Mouse (Mus musculus): ENCODE results near the gene Abhd2.
A peak's percentile ranks its signal among the peaks of the same experiment; 100 is the strongest.

Abhd2 gene

GRCm38 (mm10) chr7:79272789-79273718 is at the start of gene Abhd2:
Gene Abhd2, plus strand, starts transcription at chr7:79273199.
- DNase-seq (ENCODE audit: low spot score): peak; percentile 100

DNA sequence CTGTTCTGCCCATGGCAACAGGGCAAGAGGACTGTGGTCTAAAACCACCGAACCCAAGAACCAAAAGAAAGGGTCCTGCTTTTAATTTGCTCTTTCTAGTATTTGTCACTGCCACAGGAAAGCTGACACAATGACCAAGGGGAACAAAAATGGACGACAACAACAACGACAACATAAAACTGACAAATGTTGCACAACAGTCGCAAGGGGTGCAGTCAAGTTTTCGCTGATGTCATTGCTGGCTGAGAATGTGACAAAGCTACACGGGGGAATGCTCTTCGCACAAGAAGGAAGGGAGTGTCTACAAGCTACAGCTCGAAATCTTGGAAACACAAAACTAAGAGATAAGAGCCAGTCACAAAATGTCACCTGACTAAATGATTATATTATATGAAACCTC is 47.5 kb upstream of the Abhd2 start:
- no peak for DNase-seq (ENCODE audit: low spot score)

GRCm38 (mm10) chr7:79226172-79226571 is 46.8 kb upstream of the Abhd2 start:
- DNase-seq (ENCODE audit: low spot score): no peak

- DNase-seq (ENCODE audit: low spot score): no peak
Observed at GRCm38 (mm10) chr7:79226834-79227486, 46.0 kb upstream of the Abhd2 start.

DNA sequence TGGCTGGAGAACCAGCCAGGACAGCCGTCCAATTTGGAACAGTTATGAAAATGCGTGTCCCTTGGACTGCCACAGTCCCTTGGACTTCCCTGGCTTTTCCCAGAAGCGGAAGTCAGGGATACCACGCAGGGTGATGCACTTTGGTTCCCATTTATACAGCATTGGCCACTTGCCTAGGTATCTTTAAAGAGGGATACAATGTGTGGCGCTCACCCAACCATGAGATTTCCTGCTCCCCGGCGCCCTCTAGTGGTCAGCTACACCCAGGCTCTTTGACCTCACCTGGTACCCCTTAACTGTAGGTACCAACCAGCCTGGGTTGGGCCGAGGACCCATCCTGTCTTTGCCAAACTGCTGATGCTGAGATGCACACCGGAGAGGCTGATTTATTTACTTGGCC is 44.5 kb upstream of the Abhd2 start:
- peak; percentile 94 for DNase-seq (ENCODE audit: low spot score)

- no peak for DNase-seq (ENCODE audit: low spot score)
Observed at GRCm38 (mm10) chr7:79231577-79231976, 41.4 kb upstream of the Abhd2 start.

- DNase-seq (ENCODE audit: low spot score): no peak
Observed at GRCm38 (mm10) chr7:79232048-79232447, 41.0 kb upstream of the Abhd2 start.

DNA sequence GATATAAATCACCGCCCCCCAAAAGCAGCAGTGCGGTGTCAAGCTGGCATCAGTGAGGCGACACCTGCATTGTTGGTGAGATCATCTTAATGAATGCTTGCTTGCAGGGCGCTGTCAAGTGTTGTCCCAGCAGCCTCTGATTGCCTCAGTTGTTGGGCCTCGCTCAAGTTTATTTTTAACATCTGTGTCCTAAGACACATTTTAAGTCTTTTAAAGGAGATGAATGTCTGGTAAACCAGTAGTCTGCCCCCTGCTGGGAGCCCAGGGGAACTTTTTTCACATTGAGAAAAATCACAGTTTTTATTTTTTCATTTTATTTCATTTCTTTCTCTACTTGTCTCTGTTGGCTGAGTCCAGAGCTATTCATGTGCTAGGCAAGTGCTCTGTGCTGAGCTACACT is 34.3 kb upstream of the Abhd2 start:
- DNase-seq (ENCODE audit: low spot score): peak; percentile 59

DNA sequence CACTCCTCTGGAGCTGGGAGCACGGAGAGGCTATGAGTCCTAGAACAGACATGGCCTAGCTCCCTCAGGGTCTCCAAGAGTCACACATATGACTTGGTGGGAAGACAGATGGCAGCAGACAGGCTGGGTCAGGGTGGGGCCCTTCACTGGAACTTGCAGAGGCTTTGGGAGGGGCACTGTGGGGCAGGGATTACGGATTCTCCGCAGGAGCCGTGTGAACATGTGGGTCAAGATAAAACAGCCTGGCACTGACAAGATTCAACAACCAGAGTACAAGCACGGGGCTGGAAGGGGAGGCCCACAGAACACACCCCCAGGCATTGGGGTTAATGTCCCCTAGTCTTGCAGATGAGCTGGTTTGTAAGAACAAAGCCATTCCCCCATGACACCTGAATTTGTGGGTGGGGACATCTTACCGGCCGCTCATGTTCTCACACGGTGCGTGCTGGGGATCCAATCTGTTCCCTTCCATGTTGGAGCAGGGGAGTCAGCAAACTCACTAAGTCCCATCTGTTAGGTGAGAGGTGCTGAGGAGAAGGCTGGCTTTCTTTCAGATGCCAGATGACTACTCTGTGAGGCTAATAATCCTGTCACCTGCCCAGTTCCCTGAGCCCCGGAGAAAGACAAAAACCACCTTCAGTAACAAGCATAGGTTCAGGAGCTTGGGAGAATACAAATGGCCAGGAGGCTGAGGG is 30.9 kb upstream of the Abhd2 start:
- no peak for DNase-seq (ENCODE audit: low spot score)

- DNase-seq (ENCODE audit: low spot score): no peak
Observed at GRCm38 (mm10) chr7:79243236-79243635, 29.8 kb upstream of the Abhd2 start.

GRCm38 (mm10) chr7:79246039-79246670 is 26.8 kb upstream of the Abhd2 start:
- peak; percentile 90 for DNase-seq (ENCODE audit: low spot score)

DNA sequence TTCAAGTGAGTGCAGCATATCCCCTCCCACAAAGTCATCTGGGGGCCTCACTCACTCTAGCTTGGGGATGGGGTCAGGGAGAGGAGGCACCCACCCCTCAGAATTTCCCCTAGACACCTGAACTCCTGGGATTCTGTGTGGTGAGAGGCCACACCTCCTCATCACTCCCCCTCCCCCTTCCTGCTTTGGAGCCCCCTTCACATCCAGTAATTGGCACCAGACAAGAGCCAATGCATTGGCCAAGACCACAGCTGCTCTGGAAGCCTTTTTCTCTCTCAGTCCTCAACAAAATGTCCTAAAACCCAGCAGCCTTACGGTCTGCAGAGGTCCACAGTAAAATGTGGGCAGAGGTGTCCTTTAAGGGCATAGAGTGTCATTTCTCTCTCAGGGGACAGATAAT is 25.6 kb upstream of the Abhd2 start:
- no peak for DNase-seq (ENCODE audit: low spot score)

DNA sequence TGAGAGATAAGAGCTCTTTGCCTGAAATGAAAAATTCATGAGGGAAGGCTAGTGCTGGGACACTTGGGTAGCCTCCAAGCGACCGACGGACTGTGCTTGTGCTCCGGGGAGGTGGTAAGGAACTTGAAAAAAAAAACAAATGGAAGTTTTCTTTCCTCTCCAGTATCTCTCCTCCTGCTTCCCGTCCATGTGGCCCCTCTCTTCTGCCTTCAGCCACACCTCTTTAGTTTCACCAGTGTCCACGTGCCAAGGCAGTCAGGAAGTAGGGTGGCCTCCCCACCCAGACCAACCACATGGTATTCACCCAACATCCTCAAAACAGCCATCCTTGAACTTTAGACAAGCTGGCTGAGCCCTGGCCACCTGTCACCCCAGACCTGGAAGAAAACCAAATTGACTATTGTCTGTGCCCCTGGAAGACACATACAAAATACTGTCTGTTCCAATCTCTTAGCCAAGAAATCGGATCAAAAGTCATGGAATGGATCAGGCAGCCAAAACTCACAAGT is 25.1 kb upstream of the Abhd2 start:
- DNase-seq (ENCODE audit: low spot score): no peak

GRCm38 (mm10) chr7:79249581-79249980 is 23.4 kb upstream of the Abhd2 start:
- no peak for DNase-seq (ENCODE audit: low spot score)

DNA sequence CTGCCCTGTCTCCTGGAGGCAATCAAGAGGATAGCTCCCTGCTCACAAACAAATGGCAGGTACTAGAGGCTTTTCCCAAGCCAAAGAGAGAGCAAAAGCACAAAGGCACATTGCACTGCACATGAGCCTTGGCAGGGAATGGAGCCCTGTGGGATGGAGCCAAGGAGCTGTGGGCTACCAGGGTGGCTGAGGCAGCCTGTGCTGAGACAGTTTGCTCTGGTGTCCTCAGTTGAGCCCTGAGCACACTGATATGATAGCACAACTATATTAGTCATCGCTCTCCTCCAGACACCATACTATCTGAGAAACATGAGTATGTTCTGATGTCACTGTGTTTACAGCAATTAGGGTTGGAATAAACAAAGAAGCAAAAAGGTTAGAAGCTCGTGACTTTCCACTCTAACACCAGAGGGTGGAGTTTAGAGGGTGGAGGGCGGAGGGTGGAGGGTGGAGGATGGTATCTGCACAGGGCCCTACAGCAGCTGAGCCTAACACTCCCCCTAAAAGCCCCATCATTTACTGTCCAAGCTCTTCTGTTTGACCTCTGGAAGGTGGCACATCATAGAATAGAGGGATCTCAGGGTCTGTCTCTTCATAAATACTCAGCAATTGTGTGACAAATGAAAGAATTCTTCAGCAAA is 18.6 kb upstream of the Abhd2 start:
- no peak for DNase-seq (ENCODE audit: low spot score)

- DNase-seq (ENCODE audit: low spot score): no peak
Observed at GRCm38 (mm10) chr7:79255350-79255749, 17.6 kb upstream of the Abhd2 start.

GRCm38 (mm10) chr7:79255752-79256151 is 17.2 kb upstream of the Abhd2 start:
- no peak for DNase-seq (ENCODE audit: low spot score)

GRCm38 (mm10) chr7:79256716-79257115 is 16.3 kb upstream of the Abhd2 start:
- DNase-seq (ENCODE audit: low spot score): no peak

DNA sequence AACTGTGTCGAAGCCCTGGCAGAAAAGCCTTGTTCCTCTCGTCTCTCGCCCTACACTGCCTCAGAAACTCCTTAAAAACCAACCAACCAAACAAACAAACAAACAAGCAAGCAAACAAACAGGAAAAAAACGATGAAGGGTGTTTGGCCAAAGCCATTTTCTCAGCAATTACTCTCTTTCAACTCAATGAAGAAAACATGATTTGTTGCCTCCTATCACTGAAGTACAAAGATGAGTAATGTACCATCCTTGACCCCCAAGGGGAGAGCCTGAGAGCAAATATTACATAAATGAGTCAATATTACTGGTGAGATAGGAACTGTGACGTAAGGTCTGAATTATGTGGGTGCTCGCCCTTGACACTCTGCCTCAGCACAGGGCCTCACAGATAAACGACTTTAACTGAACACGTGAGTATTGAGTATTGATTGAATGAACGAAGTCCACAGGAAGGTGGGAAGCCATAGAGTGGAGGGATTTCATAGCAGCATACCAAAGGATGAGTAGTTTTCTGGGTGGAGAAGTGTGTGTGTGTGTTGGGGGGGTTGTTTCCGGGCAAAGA is 13.9 kb upstream of the Abhd2 start:
- no peak for DNase-seq (ENCODE audit: low spot score)

DNA sequence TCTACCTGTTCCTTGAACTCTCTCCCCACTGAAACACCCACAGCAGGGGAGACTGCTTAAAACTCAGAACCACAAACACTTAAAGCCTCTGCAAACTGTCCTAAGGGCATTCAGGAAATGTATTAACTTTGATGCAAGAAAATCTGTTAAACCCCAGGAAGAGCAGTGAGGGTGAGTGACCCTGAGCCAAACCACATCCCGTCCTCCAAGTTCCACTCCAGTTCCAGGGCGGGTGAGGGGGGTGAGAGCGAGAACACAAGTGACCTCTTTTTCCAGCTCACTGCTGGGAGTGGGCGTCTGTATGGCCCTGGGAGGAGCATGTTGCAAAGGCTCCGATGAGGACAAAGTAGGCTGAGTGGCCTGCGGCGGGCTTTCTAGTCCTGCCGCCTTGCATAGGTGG is 10.5 kb upstream of the Abhd2 start:
- DNase-seq (ENCODE audit: low spot score): no peak

GRCm38 (mm10) chr7:79263776-79264175 is 9.2 kb upstream of the Abhd2 start:
- DNase-seq (ENCODE audit: low spot score): no peak
